Mouse (Mus musculus) Patski (cell line): ENCODE data around the gene Nampt. TPM values are rescaled to one million over a fixed set of nuclear protein-coding genes. Genes with fewer than 3 reads are reported as not detected.

Experiments used
- ATAC-seq: fragments of 100-300 bp; one replicate; pipeline ENCODE4 v1.8.0; 2021
- CTCF ChIA-PET: fragments of 350-600 bp; sonication (Branson Sonifier 250); formaldehyde crosslinking; loops from one replicate; lab custom pipeline; 2022; ENCODE audit warnings: inconsistent platforms; lab: Charles Lee
- POLR2A ChIA-PET: fragments of 350-600 bp; sonication (Branson Sonifier 250); formaldehyde crosslinking; loops from one replicate; lab custom pipeline; 2022; ENCODE audit warnings: antibody characterized with exemption, inconsistent platforms; lab: Charles Lee
- DNase-seq: peaks from one replicate; pipeline ENCODE4 v3.0.0-alpha.2; 2011; ENCODE audit warnings: low read depth, low spot score
- H3K27me3 ChIP-seq: fragments of 371-371 bp; one replicate; pipeline ENCODE4 v1.5.1; 2021
- CTCF ChIP-seq: fragments of 100-300 bp; IDR thresholded peaks from one replicate; pipeline ENCODE4 v1.5.1; 2021
- in situ Hi-C: fragments of 300-500 bp; cut with MboI; formaldehyde crosslinking; loops from 3 replicates; pipeline ENCODE4 v1.11.1; 2018; ENCODE audit warnings: low pct_unique_long_range_greater_than_20kb, mixed read lengths
- polyA plus RNA-seq: library from polyadenylated mRNA; unstranded; gene quantifications from one replicate; pipeline ENCODE4 v1.2.3, GENCODE M21; 2021

Gene Nampt
- polyA plus RNA-seq, 1 experiment from 2014 or later, result 76.5 TPM

DNA sequence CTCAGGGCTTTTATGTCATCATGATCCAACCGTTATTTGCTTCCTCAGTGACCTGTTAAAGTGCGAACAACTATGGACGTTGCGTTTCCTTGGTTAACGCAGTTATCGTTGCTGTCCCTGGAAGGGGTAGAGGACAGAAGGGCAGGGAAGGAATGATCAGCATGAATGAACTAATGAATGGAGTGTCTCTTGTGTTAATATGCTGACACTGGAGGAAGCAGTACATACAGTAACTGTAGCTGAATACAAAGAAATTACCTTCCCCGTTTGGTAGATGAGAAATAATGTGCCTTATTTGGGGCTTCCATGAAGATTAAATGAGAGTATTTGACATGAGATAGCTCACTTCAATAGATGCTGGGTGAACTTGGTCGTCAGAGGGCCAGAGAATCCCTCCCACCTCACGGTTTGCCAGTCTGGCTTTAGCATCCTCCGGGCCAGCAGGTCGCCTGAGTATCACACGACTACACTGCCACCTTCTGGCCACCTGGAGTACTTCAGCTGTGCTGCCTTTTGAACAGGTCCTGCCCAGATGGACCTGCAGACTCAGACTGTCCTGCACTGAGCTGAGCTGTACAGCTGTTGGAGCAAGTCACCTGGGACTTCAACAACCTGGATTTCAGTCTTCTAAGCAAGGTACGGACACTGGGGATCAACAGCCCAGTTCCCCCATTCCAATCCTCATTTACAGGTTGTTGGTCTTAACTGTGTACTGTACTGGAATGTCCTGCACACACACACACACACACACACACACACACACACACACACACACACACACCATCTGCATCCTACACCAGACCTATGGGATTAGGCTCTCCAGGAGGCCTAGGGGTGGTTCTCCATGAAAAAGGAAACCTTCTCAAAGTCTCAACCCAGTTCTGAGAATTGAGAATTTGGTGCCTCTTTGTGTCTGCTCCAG is 78.1 kb downstream of the Nampt start:
- no peak for DNase-seq
- POLR2A ChIA-PET, result interaction anchor here (0.8 to 1.7 kb wide), 2 partner anchors 9 to 518 kb away, joined by 3 to 4 read pairs; no protein-coding TSS in a partner anchor
- CTCF ChIA-PET, result interaction anchor here (0.7 to 2.3 kb wide), 12 partner anchors 9 to 605 kb away, joined by 3 to 6 read pairs (median 4); no protein-coding TSS in a partner anchor
- TF ChIP-seq CTCF, result peak; percentile 69
- H3K27me3 ChIP-seq, result no peaks in the 10 kb centered on the region
- in situ Hi-C loops, result loop anchor here (5.0 kb wide), 1 partner anchor 260 kb away; no protein-coding TSS in a partner anchor
- no peak for ATAC-seq

DNA sequence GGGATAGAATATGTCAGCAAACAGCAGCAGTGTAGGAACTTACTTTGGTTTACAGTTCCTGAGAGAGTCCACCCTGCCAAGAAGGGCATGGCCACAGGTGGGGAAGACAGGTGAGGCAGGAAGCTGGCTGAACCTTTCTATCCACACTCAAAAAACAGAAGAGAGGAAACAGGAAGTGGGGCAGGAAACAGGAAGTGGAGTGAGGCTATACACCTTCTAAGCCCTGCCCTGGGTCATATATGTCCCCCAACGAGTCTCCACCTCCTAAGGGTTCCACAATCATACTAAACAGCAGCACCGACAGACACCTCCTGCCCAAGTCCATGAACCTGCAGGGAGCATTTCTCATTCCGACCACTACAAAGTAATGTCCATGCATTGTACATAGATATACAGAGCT is 81.7 kb downstream of the Nampt start:
- ChIA-PET CTCF (interaction anchor here (2.3 kb wide), 1 partner anchor 9 kb away, joined by 9 read pairs; no protein-coding TSS in a partner anchor), POLR2A (no interaction called here)
- in situ Hi-C loops, result no loop called here
- no peak for TF ChIP-seq CTCF
- H3K27me3 ChIP-seq, result no peaks in the 10 kb centered on the region
- DNase-seq (no peak), ATAC-seq (no peak)

Other genes starting within 250 kb of the Nampt start
- gene Sypl, start 134.3 kb downstream of the Nampt start, polyA plus RNA-seq, result 92.5 TPM